Mouse (Mus musculus) heart, embryonic 16.5 days (tissue): ENCODE measurements at regions not wholly inside any gene's neighbourhood (a gene's known extent, or its start where the extent isn't known, plus 50 kb on each side); places are given as distances from the start of the nearest gene placed in this dataset.

Experiments used
- ATAC-seq: fragments of 200-750 bp; cut with Nextera tagmentation; replicated peaks from 2 replicates; pipeline ENCODE4 v1.8.0; 2017; ENCODE audit warnings: moderate number of reproducible peaks; ENCODE audit not compliant: insufficient read depth, low FRiP score; ENCODE audit errors: extremely low read depth
- H3K27ac ChIP-seq: fragments of 300-500 bp; sonication (generic); 2 replicates; pipeline ENCODE4 v1.5.1; 2014; ENCODE audit warnings: mild to moderate bottlenecking, low read length, control low read depth, moderate library complexity
- H3K27me3 ChIP-seq: fragments of 300-500 bp; sonication (generic); 2 replicates; pipeline ENCODE4 v1.6.1; 2014; ENCODE audit warnings: low read length, mixed read lengths; ENCODE audit not compliant: control insufficient read depth, insufficient read depth
- H3K36me3 ChIP-seq: fragments of 300-500 bp; sonication (generic); 2 replicates; pipeline ENCODE4 v1.6.1; 2014; ENCODE audit not compliant: control insufficient read depth, insufficient read depth
- H3K4me1 ChIP-seq: fragments of 300-500 bp; sonication (generic); 2 replicates; pipeline ENCODE4 v1.6.1; 2014; ENCODE audit warnings: low read length, mixed read lengths; ENCODE audit not compliant: control insufficient read depth, insufficient read depth
- H3K4me2 ChIP-seq: fragments of 300-500 bp; sonication (generic); 2 replicates; pipeline ENCODE4 v1.6.1; 2014; ENCODE audit warnings: low read depth, mild to moderate bottlenecking, control low read depth, low read length
- H3K4me3 ChIP-seq: fragments of 300-500 bp; sonication (generic); 2 replicates; pipeline ENCODE4 v1.5.1; 2014; ENCODE audit warnings: mild to moderate bottlenecking, control low read depth, low read length
- H3K9ac ChIP-seq: fragments of 300-500 bp; sonication (generic); 2 replicates; pipeline ENCODE4 v1.6.1; 2014; ENCODE audit warnings: low read length, control low read depth
- H3K9me3 ChIP-seq: fragments of 300-500 bp; sonication (generic); replicated peaks from 2 replicates; pipeline ENCODE4 v1.6.1; 2016; ENCODE audit warnings: low read length; ENCODE audit not compliant: control insufficient read depth
- WGBS: fragments of 180-500 bp; shearing (Covaris S2); extraction: QIAGEN DNeasy Blood & Tissue Kit; methylation state at CpG from one replicate; pipeline ENCODE4 v1.1.7; 2014; 5-methylcytosine and 5-hydroxymethylcytosine counted together

DNA sequence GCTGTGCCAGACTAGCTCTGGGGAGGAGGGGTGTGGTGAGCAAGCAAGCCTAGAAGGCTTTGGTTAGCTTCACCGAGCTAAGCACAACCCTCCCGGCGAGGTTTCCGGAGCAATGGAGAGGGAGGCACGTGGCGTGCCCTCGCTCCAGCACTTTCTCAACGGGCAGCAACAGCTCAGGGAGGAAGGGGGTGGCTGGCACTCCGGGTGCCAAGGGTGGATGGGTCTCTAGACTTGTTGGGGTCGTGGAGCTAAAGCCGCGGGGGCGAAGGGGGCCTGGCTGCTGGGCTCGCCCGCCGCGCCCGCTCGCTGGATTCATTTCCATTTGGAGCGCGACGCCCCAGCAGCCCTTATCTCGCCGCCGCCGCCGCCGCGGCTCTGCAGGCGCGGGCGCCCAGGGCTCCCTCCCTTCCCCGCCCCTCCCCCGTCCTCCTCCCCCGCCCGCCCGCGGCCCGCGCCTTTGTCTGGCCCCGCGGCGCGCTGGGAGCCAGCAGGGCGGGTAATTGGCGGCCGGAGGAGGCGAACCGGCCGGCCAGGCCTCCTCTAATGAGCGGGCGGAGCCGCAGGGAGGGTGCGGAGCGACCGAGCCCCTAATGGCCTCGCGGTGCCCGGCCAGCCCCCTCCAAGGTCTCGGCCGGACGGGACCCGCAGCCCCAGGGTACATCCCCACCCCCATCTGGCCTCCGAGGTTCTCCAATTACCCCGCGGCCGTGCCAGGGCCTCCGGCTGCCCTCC, 336.9 kb downstream of the H2al1j start:
- Histone ChIP-seq H3K9me3 (peaks cover 2% of the 10 kb centered on the region; the same call in 1 of the 2 replicates), H3K4me2 (peak overlapping the region; percentile 68), H3K27me3 (peaks cover 8% of the 10 kb centered on the region), H3K4me1 (peaks cover 9% of the 10 kb centered on the region), H3K27ac (peak overlapping the region; percentile 85), H3K4me3 (peak overlapping the region; percentile 55), H3K36me3 (no peaks in the 10 kb centered on the region), H3K9ac (peak overlapping the region; percentile 80)
- peak; percentile 85 for ATAC-seq
- 3% methylated on average over 47 of the region's 68 CpGs for WGBS

DNA sequence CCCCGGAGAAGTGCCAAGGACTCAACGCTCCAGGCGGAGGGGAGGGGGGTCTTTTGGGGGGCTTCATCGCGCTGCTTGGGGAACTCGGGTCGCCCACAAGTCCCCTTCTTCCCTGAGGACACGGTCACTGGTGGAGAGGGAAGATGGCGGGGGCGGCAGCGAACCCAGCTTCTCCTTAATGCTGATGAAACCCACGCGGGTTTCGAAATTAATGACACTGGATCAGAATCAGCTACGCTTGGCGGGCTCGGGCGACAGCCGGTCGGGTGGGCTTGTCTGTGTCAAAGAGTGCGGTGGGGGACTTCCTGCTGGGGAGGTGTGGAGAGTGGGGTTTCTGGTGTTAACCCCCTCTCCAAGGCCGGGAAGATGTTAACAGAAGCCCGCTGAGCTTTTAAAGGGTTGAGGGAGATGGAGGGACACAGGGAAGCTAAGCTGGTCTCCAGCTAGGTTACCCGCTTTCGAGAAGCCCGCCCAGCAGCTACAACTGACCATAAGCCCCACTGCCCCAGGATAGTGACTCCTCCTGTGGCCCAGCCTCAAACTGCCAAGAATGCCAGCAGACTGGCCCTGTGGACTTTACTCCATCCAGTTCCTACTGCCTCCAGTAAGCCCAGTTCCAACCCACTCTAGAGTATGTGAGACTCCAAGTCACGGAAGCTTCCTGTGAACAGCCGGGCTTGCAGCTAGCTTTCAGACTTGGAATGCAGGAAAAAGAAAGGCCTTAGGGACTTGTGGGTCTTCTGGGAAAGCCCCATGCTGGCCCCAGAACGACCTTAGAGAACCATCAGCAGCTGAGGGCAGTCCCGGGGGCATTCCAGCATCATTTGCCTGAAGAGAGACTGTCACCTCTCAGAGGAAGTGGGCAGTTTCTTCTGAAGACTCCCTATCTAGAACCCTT, 337.7 kb downstream of the H2al1j start:
- Histone ChIP-seq H3K4me2 (peak overlapping the region; percentile 68), H3K27me3 (peaks cover 8% of the 10 kb centered on the region)
- ATAC-seq = no peak

DNA sequence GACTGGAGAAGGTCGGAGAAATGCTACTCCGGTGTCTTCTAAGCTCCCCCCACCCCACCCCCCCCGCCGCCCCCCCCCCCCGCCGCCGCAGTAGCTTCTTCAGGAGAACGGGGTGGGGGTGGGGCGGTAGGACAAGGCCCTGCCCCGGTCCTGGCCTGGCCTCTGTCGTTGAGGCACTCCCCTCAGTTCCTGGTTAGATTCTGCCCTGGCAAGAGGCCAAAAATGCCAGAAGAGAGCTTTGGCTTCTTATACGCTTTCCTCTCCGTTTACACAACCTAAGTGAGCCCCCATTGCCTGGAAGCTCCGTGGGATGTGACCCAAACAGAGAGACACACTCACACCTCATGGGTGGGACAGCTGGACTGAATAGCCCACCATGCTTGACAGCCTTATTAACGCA, 338.9 kb downstream of the H2al1j start:
- Histone ChIP-seq H3K9ac (no peak overlapping the region), H3K4me1 (peaks cover 9% of the 10 kb centered on the region), H3K4me3 (no peak overlapping the region), H3K36me3 (no peaks in the 10 kb centered on the region), H3K27me3 (peaks cover 8% of the 10 kb centered on the region), H3K4me2 (no peak overlapping the region), H3K9me3 (peaks cover 2% of the 10 kb centered on the region; the same call in 1 of the 2 replicates), H3K27ac (no peak overlapping the region)
- 15% methylated on average over 6 of the region's 15 CpGs for WGBS
- no peak for ATAC-seq

More for the DNA sequence above, 337.7 kb downstream of the H2al1j start:
- Histone ChIP-seq H3K4me3 (peak overlapping the region; percentile 55), H3K4me1 (peaks cover 9% of the 10 kb centered on the region), H3K9me3 (peaks cover 2% of the 10 kb centered on the region; the same call in 1 of the 2 replicates), H3K27ac (peak overlapping the region; percentile 85), H3K9ac (peak overlapping the region; percentile 80), H3K36me3 (no peaks in the 10 kb centered on the region)
- 18% methylated on average over 27 of the region's 30 CpGs for WGBS

DNA sequence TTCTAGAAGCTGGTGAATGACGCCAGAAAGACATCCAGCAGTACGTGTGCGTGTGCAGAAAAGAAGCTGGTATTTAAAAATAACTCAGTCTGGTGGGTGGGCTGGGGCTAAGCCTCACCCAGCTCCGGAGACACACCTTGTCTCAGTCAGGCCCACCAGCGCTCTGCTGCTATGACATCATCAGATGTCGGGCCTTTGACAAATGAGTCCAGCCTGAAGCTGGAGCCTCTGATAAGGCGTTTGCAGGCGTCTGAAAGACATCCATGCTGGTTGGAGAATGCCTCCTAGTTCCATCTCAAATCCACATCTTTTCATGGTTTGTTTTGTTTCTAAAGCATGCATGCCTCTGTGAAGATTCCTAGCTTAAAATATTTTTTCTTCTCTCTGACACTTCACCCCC, 344.2 kb downstream of the H2al1j start:
- H3K9ac ChIP-seq = no peak overlapping the region
- no peaks in the 10 kb centered on the region for H3K4me1 ChIP-seq
- 16% methylated on average over 8 of the region's 8 CpGs for WGBS
- no peak overlapping the region for H3K27ac ChIP-seq
- H3K27me3 ChIP-seq = 0 out of 2 replicates have a peak, but pooled peaks cover 2% of the 10 kb centered on the region
- H3K4me3 ChIP-seq = no peak overlapping the region
- H3K4me2 ChIP-seq = no peak overlapping the region
- no peaks in the 10 kb centered on the region for H3K36me3 ChIP-seq
- no peak for ATAC-seq
- peaks cover 2% of the 10 kb centered on the region; the same call in 1 of the 2 replicates for H3K9me3 ChIP-seq

DNA sequence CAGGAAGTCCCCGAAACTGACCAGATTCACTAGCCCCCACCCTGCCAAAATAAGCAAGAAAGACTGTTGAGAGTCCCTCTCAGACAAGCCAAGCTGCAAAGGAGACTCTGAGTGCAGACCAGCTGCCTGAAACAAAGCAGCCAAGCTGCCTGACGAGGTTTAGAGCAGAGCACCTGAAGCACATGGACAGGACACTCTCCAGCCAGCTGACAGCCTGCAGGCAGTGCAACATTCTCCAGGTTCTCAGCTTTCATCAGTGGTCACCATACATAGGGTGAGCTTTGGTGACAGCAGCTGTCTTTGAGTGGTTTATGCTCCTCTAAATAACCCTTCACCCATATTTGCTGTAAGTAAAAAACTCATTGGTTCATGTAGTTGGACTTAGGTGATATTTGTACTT, 350.5 kb downstream of the H2al1j start:
- Histone ChIP-seq H3K27ac (no peak overlapping the region), H3K4me2 (no peak overlapping the region), H3K36me3 (no peaks in the 10 kb centered on the region), H3K9me3 (no peaks in the 10 kb centered on the region), H3K27me3 (0 out of 2 replicates have a peak, but pooled peaks cover 2% of the 10 kb centered on the region), H3K9ac (no peak overlapping the region), H3K4me3 (no peak overlapping the region), H3K4me1 (no peaks in the 10 kb centered on the region)
- WGBS = 47% methylated on average over 2 of the region's 2 CpGs
- ATAC-seq = no peak

DNA sequence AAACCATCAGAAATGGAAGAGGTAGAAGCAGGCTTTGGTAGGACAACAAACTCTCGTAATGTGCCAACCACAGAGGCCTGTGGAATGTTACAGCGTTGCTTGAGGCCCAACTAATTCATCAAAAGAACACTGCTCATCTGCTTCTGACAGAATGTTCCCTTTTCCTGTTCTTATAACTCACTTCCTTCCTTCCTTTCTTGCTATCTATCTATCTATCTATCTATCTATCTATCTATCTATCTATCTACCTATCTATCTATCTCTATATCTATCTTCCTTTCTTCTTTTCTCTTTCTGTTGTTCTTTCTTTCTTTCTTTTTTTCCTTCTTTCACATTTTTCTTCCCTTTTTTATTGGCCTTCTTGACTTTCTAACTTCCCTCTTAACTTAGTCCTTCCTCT, 353.7 kb downstream of the H2al1j start:
- Histone ChIP-seq H3K4me3 (no peak overlapping the region), H3K27ac (no peak overlapping the region), H3K9ac (no peak overlapping the region), H3K4me1 (no peaks in the 10 kb centered on the region), H3K27me3 (peaks cover 1% of the 10 kb centered on the region; the same call in 1 of the 2 replicates), H3K36me3 (no peaks in the 10 kb centered on the region), H3K4me2 (no peak overlapping the region), H3K9me3 (no peaks in the 10 kb centered on the region)
- 86% methylated on average over 2 of the region's 2 CpGs for WGBS
- ATAC-seq = no peak

DNA sequence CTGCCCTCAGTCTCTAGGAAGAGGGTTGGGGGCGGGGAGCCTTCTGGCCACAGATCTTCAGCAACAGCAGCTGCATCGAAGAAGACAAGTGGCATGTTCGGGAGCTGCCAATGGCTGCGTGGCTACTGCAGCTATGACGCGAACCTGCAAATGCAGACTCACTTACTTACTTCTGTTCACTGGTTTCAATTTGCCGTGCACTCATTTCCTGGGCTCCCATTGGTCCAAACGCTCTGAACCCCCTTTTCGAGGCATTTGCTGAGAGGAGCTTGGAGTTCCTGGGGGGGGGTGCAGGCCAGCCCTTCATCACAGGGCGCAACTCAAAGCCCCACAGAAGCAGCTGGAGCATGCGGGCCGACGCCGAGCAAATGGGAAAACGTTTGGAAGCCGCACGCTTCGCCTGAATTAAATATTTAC, 362.4 kb downstream of the H2al1j start:
- Histone ChIP-seq H3K4me3 (no peak overlapping the region), H3K27ac (no peak overlapping the region), H3K27me3 (no peaks in the 10 kb centered on the region; the same call in 1 of the 2 replicates), H3K9me3 (no peaks in the 10 kb centered on the region), H3K4me1 (peaks cover 2% of the 10 kb centered on the region; the same call in 1 of the 2 replicates), H3K36me3 (no peaks in the 10 kb centered on the region), H3K9ac (no peak overlapping the region), H3K4me2 (no peak overlapping the region)
- WGBS = 63% methylated on average over 18 of the region's 18 CpGs
- no peak for ATAC-seq

DNA sequence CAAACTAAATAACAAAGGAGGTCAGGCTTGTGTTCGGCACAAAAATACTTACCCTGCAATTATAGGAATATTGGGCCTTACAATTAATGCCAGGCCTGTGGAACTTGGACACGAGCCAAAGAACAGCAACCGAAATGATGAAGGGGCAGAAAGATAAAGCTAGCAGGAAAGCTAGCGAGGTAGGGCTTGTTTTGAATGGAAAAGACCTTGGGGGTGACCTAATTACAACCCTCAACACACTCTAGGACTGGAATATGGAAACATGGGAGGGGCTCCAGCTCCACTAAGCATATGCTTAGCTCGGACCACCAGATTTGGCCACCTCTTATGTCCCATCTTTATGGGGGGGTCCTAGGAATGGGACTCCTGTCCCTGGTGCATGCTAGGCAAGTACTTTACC, 362.8 kb downstream of the H2al1j start:
- peaks cover 2% of the 10 kb centered on the region; the same call in 1 of the 2 replicates for H3K4me1 ChIP-seq
- no peaks in the 10 kb centered on the region for H3K9me3 ChIP-seq
- no peak overlapping the region for H3K27ac ChIP-seq
- ATAC-seq = 0 out of 2 replicates have a peak, but pooled peaks have one; percentile 10
- 48% methylated on average over 5 of the region's 5 CpGs for WGBS
- H3K27me3 ChIP-seq = no peaks in the 10 kb centered on the region
- no peak overlapping the region for H3K4me3 ChIP-seq
- no peak overlapping the region for H3K4me2 ChIP-seq
- H3K9ac ChIP-seq = no peak overlapping the region
- H3K36me3 ChIP-seq = no peaks in the 10 kb centered on the region

DNA sequence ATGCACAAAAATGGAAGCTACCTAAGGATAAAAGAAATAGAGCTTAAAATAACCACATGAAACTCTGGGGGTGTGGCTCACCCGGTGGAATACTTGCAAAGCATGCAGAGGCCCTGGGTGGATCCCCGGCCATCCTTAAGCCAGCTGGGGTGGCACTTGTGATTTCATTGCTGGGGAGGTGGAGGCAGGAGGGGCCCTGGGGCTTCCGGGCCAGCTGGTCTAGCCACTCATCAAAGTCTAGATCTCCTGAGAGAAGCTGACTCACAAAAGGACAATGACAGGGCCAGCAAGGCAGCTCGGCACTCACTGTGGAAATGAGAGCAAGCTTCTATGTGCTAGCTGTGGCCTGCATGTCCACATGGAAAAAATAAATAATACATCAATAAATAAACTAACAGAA, 363.4 kb downstream of the H2al1j start:
- Histone ChIP-seq H3K4me1 (peaks cover 2% of the 10 kb centered on the region; the same call in 1 of the 2 replicates), H3K27me3 (no peaks in the 10 kb centered on the region), H3K9me3 (no peaks in the 10 kb centered on the region), H3K36me3 (no peaks in the 10 kb centered on the region), H3K4me3 (no peak overlapping the region), H3K9ac (no peak overlapping the region), H3K4me2 (no peak overlapping the region), H3K27ac (no peak overlapping the region)
- WGBS = 64% methylated on average over 4 of the region's 4 CpGs
- no peak for ATAC-seq
